Mouse (Mus musculus) midbrain, embryonic 11.5 days (tissue): ENCODE data around the gene Tnfrsf13c. TPM values are rescaled to one million over a fixed set of nuclear protein-coding genes. Genes with fewer than 3 reads are reported as not detected.

Source experiments
- ATAC-seq: fragments of 200-750 bp; cut with Nextera tagmentation; 2 replicates; pipeline ENCODE4 v1.8.0; 2017; ENCODE audit warnings: moderate TSS enrichment, moderate library complexity; ENCODE audit not compliant: low FRiP score
- DNase-seq: peaks from one replicate; pipeline ENCODE4 v3.0.0; 2015; ENCODE audit warnings: low spot score; ENCODE audit errors: missing footprints
- H3K27ac ChIP-seq: fragments of 300-500 bp; sonication (generic); 2 replicates; pipeline ENCODE4 v1.5.1; 2014; ENCODE audit warnings: low read depth, low read length
- H3K27me3 ChIP-seq: fragments of 300-500 bp; sonication (generic); 2 replicates; pipeline ENCODE4 v1.6.1; 2014; ENCODE audit warnings: mild to moderate bottlenecking, low read length, moderate library complexity, mixed read lengths; ENCODE audit not compliant: control insufficient read depth, insufficient read depth
- H3K36me3 ChIP-seq: fragments of 300-500 bp; sonication (generic); 2 replicates; pipeline ENCODE4 v1.6.1; 2014; ENCODE audit warnings: mild to moderate bottlenecking, low read length, moderate library complexity, mixed read lengths; ENCODE audit not compliant: control insufficient read depth, insufficient read depth
- H3K4me1 ChIP-seq: fragments of 300-500 bp; sonication (generic); 2 replicates; pipeline ENCODE4 v1.6.1; 2014; ENCODE audit warnings: low read length; ENCODE audit not compliant: control insufficient read depth, insufficient read depth
- H3K4me2 ChIP-seq: fragments of 300-500 bp; sonication (generic); 2 replicates; pipeline ENCODE4 v1.6.1; 2014; ENCODE audit warnings: mild to moderate bottlenecking, moderate library complexity
- H3K4me3 ChIP-seq: fragments of 300-500 bp; sonication (generic); 2 replicates; pipeline ENCODE4 v1.5.1; 2014; ENCODE audit warnings: low read depth, low read length
- H3K9ac ChIP-seq: fragments of 300-500 bp; sonication (generic); 2 replicates; pipeline ENCODE4 v1.6.1; 2014; ENCODE audit warnings: low read length
- H3K9me3 ChIP-seq: fragments of 300-500 bp; sonication (generic); 2 replicates; pipeline ENCODE4 v1.6.1; 2016; ENCODE audit warnings: low read length; ENCODE audit not compliant: control insufficient read depth
- WGBS: fragments of 180-500 bp; shearing (Covaris S2); extraction: QIAGEN DNeasy Blood & Tissue Kit; methylation state at CpG from one replicate; pipeline ENCODE4 v1.1.7; 2014; 5-methylcytosine and 5-hydroxymethylcytosine counted together
- polyA plus RNA-seq: library from polyadenylated mRNA; unstranded; fragments of >200 nt; fragmentation: Nextera tagmentation; extraction: Ambion mirVana; gene quantifications from 2 replicates; pipeline ENCODE4 v1.2.1, GENCODE M21; 2014

Gene Tnfrsf13c
- polyA plus RNA-seq, 1 experiment from 2014 or later, result 0.07 TPM

DNA sequence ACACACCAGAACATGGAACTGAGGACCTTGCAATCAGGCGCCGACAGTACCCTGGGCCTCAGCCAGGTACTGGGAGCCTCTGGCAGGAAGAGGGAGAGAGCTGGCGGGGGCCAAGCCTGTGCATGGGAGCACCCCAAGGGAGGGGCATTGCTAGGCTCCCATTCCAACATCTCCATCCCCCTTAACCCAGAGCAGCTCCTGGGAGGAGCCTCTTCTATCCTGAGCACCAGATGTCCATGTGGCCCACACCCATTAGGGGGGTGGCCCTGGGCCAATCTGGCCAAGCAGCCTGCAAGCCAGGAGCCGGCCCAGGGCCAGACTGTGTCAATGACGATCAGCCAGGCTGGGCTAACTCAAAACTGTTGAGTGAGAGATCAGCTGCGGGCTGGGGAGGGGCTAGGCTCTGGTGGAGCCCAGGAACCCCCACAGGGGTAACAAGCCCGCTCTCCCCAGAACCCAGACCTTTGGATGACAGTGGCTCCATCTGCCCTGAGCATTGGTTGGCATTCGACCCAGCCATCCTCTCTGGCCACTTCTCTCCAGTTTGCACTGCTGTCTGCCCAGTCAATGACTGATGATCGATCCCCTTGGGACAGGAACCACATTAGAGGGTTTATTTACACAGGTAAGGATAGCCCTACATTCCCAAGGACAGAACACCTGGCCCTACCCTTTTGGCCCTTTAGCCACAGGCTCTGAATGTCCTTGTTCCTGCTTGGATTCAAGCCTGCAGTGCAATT, 17.6 kb downstream of the Tnfrsf13c start:
- Histone ChIP-seq H3K9me3 (no peaks in the 10 kb centered on the region), H3K27ac (no peak overlapping the region), H3K4me3 (no peak overlapping the region), H3K4me1 (peaks cover 23% of the 10 kb centered on the region), H3K27me3 (peaks cover 55% of the 10 kb centered on the region), H3K4me2 (no peak overlapping the region), H3K36me3 (peaks cover 28% of the 10 kb centered on the region), H3K9ac (no peak overlapping the region)
- ATAC-seq (peak; percentile 67), DNase-seq (no peak)
- WGBS, result 69% methylated on average over 9 of the region's 9 CpGs

DNA sequence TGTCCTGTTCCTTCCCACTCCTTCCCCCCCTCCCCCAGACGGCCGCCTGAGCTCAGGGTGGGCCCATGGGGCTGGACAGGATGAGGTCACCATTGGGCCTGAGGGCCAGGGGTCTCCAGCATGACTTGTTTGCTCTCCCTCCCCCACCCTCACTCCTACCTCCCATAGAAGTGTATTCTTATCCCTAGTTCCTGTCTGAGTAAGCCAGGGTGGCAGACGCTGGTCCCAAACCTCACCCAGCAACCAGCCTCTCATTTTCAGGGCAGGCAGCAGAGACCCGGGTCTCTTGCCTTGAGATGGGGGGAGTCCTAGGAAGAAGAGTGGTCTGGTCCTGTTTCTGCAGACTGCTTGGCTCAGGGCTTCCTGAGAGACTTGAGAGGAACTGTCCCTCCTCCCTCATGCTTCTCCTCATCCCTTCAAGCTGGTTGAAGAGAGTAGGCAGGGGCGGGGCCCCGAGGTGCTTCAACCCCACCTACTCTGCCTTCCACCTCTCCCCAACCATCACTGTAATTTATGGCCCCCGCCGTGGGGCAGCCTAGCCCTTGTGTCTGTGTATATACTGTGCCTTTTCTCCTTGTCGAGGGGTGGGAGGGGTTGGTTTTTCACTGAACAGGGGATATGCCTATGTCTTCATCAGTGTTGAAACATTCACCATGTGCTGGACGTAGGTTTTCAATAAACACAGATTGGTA, 19.3 kb downstream of the Tnfrsf13c start:
- H3K4me2 ChIP-seq, result no peak overlapping the region
- no peak overlapping the region for H3K9ac ChIP-seq
- DNase-seq (no peak), ATAC-seq (0 out of 2 replicates have a peak, but pooled peaks have one; percentile 19)
- no peaks in the 10 kb centered on the region for H3K9me3 ChIP-seq
- peaks cover 20% of the 10 kb centered on the region for H3K4me1 ChIP-seq
- no peak overlapping the region for H3K4me3 ChIP-seq
- H3K27me3 ChIP-seq, result peaks cover 38% of the 10 kb centered on the region
- no peak overlapping the region for H3K27ac ChIP-seq
- peaks cover 38% of the 10 kb centered on the region for H3K36me3 ChIP-seq
- 67% methylated on average over 10 of the region's 10 CpGs for WGBS

DNA sequence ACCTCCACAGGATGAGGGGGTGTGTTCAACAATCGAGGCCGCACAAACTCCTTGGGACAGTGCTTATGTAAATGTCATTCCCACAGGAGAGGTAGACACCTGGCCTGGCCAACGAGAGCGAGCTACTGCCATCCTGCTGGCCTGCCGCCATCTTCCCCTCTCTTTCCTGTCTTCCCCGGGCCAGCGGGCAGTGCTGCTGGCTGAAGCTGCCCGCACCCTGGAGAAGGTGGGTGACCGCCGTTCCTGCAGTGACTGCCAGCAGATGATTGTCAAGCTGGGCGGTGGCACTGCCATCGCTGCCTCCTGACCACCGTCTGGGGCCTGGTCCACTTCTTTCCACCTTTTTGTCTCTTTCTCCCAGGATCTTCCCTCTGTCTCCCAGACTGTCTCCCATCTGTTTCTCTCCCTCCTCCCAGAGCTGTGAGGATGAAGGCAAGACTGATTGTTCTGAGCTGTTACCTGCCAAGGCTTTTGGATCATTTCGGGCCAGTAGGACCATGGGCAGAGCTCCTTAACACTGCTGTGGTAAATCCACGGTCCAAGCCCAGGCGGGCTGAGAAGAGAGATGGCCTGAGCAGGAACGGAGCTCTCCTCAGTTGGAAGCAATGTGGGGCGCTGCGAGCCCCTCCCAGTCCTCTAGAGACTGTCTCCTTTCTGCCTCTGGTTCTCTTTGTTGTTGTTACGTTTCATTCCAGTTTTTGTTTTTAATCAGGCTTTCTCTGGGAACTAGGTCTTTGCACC, 20.4 kb downstream of the Tnfrsf13c start:
- WGBS, result 71% methylated on average over 20 of the region's 20 CpGs
- no peak for DNase-seq
- ATAC-seq, result no peak

DNA sequence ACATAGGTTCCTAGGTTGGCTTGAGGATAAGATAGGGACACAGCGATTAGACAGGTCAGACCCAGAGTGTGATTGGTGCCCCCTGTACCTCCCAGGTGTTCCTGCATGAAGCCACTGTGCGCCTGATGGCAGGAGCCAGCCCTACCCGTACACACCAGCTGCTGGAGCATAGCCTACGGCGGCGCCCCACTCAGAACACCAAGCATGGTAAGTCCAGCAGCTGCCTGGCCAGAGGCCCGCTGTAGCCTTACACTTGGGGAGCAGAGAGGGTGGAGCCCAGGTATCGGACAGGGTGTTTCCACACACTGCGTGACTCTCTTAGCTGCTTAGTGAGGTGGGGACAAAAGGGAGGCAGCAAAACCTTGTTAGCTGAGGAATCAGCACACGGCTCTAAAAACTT, 21.1 kb downstream of the Tnfrsf13c start:
- 94% methylated on average over 10 of the region's 10 CpGs for WGBS

More for the DNA sequence above, 20.4 kb downstream of the Tnfrsf13c start:
- Histone ChIP-seq H3K36me3 (peaks cover 42% of the 10 kb centered on the region), H3K27me3 (peaks cover 30% of the 10 kb centered on the region), H3K9me3 (no peaks in the 10 kb centered on the region), H3K4me2 (no peak overlapping the region), H3K27ac (no peak overlapping the region), H3K9ac (peak overlapping the region; percentile 9; the same call in 1 of the 2 replicates), H3K4me1 (peaks cover 20% of the 10 kb centered on the region), H3K4me3 (no peak overlapping the region)

DNA sequence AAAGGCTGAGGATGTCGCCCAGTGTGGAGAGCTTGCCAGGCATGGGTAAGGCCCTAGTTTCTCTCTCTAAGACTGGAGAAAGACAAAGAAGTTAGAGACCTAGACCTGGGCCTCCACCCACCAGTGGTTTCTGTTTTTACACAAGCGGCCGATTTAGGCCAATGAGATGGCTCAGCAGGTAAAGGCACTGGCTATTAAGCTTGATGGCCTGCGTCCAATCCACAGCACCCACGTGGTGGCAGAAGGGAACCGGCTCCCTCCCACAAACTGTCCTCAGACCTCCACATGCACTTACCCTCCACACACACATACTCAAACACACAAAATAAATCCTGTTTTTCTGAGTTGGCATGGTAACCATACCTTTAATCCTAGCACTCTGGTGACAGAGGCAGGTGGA, 22.1 kb downstream of the Tnfrsf13c start:
- DNase-seq (no peak), ATAC-seq (no peak)
- Histone ChIP-seq H3K4me2 (no peak overlapping the region), H3K27me3 (peaks cover 19% of the 10 kb centered on the region), H3K4me1 (peaks cover 16% of the 10 kb centered on the region), H3K4me3 (no peak overlapping the region), H3K27ac (no peak overlapping the region), H3K9ac (no peak overlapping the region), H3K36me3 (peaks cover 55% of the 10 kb centered on the region), H3K9me3 (no peaks in the 10 kb centered on the region)
- 93% methylated on average over 6 of the region's 6 CpGs for WGBS

More for the DNA sequence above, 21.1 kb downstream of the Tnfrsf13c start:
- DNase-seq, result no peak
- ATAC-seq, result no peak
- Histone ChIP-seq H3K4me1 (peaks cover 20% of the 10 kb centered on the region), H3K27me3 (peaks cover 27% of the 10 kb centered on the region), H3K36me3 (peaks cover 46% of the 10 kb centered on the region), H3K4me2 (no peak overlapping the region), H3K9ac (no peak overlapping the region), H3K9me3 (no peaks in the 10 kb centered on the region), H3K27ac (no peak overlapping the region), H3K4me3 (no peak overlapping the region)

DNA sequence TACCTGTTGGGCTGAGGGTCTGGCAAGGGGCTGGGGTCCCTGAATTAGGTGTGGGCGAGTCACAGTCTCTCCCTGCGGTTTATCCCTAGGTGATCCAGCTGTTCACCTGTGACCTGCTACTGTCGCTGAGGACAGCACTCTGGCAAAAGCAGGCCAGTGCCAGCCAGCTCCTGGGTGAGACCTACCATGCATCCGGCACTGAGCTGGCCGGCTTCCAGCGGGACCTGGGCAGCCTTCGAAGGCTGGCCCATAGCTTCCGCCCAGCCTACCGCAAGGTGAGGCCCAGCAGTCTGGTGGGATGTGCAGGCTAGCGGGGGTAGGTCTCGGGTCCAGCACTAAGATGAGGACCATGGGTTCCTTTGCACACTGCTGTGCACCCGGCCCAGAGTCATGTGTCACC, 24.6 kb downstream of the Tnfrsf13c start:
- WGBS, result 94% methylated on average over 12 of the region's 12 CpGs
- Histone ChIP-seq H3K36me3 (peaks cover 63% of the 10 kb centered on the region), H3K27ac (no peak overlapping the region), H3K9ac (no peak overlapping the region), H3K4me3 (no peak overlapping the region), H3K27me3 (no peaks in the 10 kb centered on the region), H3K9me3 (no peaks in the 10 kb centered on the region), H3K4me2 (no peak overlapping the region), H3K4me1 (0 out of 2 replicates have a peak, but pooled peaks cover 4% of the 10 kb centered on the region)
- no peak for ATAC-seq
- DNase-seq, result no peak

DNA sequence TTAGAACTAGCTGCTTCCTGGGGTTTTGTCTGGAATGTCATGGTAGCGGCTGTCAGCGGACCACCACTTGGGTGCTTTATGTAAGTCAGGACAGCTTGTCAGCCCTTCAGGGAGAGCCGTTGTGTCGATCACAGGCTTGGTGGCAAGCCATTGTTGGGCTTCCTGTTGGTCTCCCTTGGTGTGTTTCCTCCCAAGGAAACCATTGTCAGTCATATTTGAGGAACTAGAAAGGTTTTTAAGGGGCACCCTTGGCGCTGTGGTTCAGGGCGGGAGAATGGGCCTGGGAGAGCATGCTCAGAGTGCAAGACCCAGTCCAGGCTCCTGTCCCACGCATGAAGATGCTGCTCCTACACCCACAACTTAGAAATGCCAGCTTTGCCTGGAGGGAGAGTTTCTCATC, 25.8 kb downstream of the Tnfrsf13c start:
- WGBS, result 90% methylated on average over 7 of the region's 7 CpGs
- Histone ChIP-seq H3K36me3 (peaks cover 64% of the 10 kb centered on the region), H3K9ac (no peak overlapping the region), H3K4me1 (no peaks in the 10 kb centered on the region), H3K4me2 (no peak overlapping the region), H3K27ac (no peak overlapping the region), H3K4me3 (no peak overlapping the region), H3K27me3 (no peaks in the 10 kb centered on the region), H3K9me3 (no peaks in the 10 kb centered on the region)
- ATAC-seq, result no peak
- DNase-seq, result no peak

DNA sequence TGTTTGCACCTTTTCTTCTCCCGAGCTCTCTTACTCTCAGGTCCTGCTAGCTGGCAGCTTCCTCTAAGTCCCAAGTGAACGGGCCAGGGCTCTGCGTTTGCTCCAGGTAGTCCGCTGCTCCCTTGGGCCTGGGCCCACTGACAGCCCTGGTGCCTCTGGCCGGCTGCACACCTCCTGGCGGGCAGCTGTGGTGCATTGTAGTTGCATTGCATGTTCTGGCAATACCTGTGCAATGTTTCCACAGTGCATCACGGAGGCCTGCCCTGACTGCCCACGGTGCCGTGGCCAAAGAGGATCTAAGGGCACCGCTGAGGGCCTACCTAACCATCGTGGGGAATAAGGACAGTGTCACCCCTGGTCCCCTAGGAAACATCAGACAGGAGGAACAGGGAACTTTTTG, 26.2 kb downstream of the Tnfrsf13c start:
- Histone ChIP-seq H3K27me3 (no peaks in the 10 kb centered on the region), H3K4me3 (no peak overlapping the region), H3K4me2 (no peak overlapping the region), H3K4me1 (no peaks in the 10 kb centered on the region), H3K9me3 (no peaks in the 10 kb centered on the region), H3K9ac (no peak overlapping the region), H3K36me3 (peaks cover 64% of the 10 kb centered on the region), H3K27ac (no peak overlapping the region)
- 96% methylated on average over 11 of the region's 11 CpGs for WGBS
- ATAC-seq (no peak), DNase-seq (no peak)
